Mouse (Mus musculus) hindbrain, embryonic 16.5 days (tissue): ENCODE data around the gene Eif4enif1. TPM values are rescaled to one million over a fixed set of nuclear protein-coding genes. Genes with fewer than 3 reads are reported as not detected.
A peak's percentile ranks its signal among the peaks of the same experiment; 100 is the strongest.
"Not testable (repeated sequence)": the region's sequence is repeated elsewhere in the genome, so short reads cannot be mapped to it uniquely, and the experiment has no call there.

Source experiments
- ATAC-seq: fragments of 200-750 bp; cut with Nextera tagmentation; 2 replicates; pipeline ENCODE4 v1.8.0; 2017; ENCODE audit warnings: moderate TSS enrichment, moderate library complexity
- H3K27ac ChIP-seq: fragments of 300-500 bp; sonication (generic); 2 replicates; pipeline ENCODE4 v1.5.1; 2014; ENCODE audit warnings: low read depth, mild to moderate bottlenecking, control low read depth, low read length, moderate library complexity
- H3K27me3 ChIP-seq: fragments of 300-500 bp; sonication (generic); replicated peaks from 2 replicates; pipeline ENCODE4 v1.6.1; 2014; ENCODE audit warnings: low read length; ENCODE audit not compliant: control insufficient read depth, insufficient read depth
- H3K36me3 ChIP-seq: fragments of 300-500 bp; sonication (generic); 2 replicates; pipeline ENCODE4 v1.6.1; 2014; ENCODE audit warnings: mild to moderate bottlenecking, low read length, moderate library complexity, mixed read lengths; ENCODE audit not compliant: control insufficient read depth, insufficient read depth
- H3K4me1 ChIP-seq: fragments of 300-500 bp; sonication (generic); 2 replicates; pipeline ENCODE4 v1.6.1; 2014; ENCODE audit warnings: low read depth, low read length; ENCODE audit not compliant: control insufficient read depth, insufficient read depth
- H3K4me2 ChIP-seq: fragments of 300-500 bp; sonication (generic); 2 replicates; pipeline ENCODE4 v1.6.1; 2014; ENCODE audit warnings: mild to moderate bottlenecking, low read length, control low read depth, moderate library complexity
- H3K4me3 ChIP-seq: fragments of 300-500 bp; sonication (generic); 2 replicates; pipeline ENCODE4 v1.5.1; 2014; ENCODE audit warnings: mild to moderate bottlenecking, low read length, control low read depth, moderate library complexity
- H3K9ac ChIP-seq: fragments of 300-500 bp; sonication (generic); 2 replicates; pipeline ENCODE4 v1.6.1; 2014; ENCODE audit warnings: low read depth, mild to moderate bottlenecking, control low read depth, low read length, moderate library complexity
- H3K9me3 ChIP-seq: fragments of 300-500 bp; sonication (generic); 2 replicates; pipeline ENCODE4 v1.6.1; 2014; ENCODE audit warnings: mild to moderate bottlenecking, low read length, moderate library complexity; ENCODE audit not compliant: control insufficient read depth
- WGBS: fragments of 180-500 bp; shearing (Covaris S2); extraction: QIAGEN DNeasy Blood & Tissue Kit; methylation state at CpG from one replicate; pipeline ENCODE4 v1.1.7; 2014; 5-methylcytosine and 5-hydroxymethylcytosine counted together
- polyA plus RNA-seq: library from polyadenylated mRNA; unstranded; fragments of >200 nt; fragmentation: Nextera tagmentation; extraction: Ambion mirVana; gene quantifications from 2 replicates; pipeline ENCODE4 v1.2.1, GENCODE M21; 2015

Eif4enif1 gene
- polyA plus RNA-seq, 1 experiment from 2014 or later, result 36.8 TPM

DNA sequence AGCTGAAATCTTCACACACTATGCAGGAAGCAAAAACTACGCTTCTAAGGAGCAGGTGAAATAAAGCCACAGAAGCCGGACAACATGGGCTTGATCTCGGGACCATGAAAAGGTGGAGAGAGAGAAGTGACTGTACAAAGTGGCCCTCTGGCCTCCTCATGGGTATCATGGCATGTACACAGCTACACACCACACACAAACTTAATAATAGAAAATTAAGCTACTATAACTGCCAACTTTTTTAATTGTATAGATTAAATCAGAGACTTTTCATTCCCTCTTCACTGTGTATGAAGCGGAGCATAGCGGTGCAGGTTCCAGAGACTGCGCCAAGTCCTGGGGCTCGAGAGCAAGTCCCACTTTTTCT lies 22.5 kb upstream of the Eif4enif1 start:
- not testable (repeated sequence) for ATAC-seq, H3K27ac ChIP-seq, H3K27me3 ChIP-seq, H3K36me3 ChIP-seq, H3K4me1 ChIP-seq, H3K9me3 ChIP-seq, H3K9ac ChIP-seq, H3K4me3 ChIP-seq, H3K4me2 ChIP-seq
- 91% methylated on average over 7 of the region's 7 CpGs for WGBS

DNA sequence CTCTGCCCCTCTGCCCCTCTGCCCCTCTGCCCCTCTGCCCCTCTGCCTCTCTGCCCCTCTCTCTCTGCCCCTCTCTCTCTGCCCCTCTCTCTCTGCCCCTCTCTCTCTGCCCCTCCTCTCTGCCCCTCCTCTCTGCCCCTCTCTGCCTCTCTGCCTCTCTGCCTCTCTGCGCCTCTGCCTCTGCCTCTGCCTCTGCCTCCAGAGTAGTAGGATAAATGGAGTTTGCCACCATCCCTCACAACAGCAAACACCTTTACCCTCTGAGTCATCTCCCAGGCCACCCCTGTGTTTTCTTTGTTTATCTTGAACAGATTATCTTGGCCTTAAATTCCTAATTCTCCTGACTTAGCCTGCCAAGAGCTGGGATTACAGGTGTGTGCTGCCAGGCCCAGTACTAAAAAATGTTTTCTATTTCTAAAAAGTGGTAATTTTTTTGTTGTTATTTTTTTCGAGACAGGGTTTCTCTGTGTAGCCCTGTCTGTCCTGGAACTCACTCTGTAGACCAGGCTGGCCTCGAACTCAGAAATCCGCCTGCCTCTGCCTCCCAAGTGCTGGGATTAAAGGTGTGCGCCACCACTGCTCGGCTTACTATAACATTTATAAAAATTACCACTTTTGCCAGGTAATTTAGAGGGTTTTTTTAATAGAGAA lies 21.6 kb upstream of the Eif4enif1 start:
- 80% methylated on average over 6 of the region's 6 CpGs for WGBS
- H3K4me3 ChIP-seq, H3K27me3 ChIP-seq, H3K4me1 ChIP-seq, H3K9me3 ChIP-seq, H3K36me3 ChIP-seq, H3K9ac ChIP-seq, H3K27ac ChIP-seq, ATAC-seq, H3K4me2 ChIP-seq: not testable (repeated sequence)

DNA sequence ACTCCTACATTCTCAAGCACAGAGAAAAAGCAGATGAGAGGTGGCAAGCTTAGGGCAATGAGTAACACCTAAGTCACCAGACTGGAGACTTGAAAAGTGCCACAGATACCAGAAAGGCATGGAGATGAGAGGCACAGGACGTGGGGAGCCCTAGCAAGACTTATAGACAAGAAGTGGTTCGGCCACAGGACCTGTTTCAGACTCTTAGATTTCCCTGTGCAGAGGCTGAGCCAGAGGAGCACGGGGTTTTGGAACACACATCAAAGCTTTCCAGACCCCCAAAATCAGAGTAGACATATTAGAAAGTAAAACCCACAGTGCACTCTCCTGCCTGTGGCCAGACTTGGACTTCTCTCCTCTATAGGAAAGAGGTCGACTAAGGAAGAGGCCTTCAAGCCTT lies 20.9 kb upstream of the Eif4enif1 start:
- not testable (repeated sequence) for H3K9ac ChIP-seq, H3K4me1 ChIP-seq
- WGBS, result 61% methylated on average over 4 of the region's 4 CpGs

DNA sequence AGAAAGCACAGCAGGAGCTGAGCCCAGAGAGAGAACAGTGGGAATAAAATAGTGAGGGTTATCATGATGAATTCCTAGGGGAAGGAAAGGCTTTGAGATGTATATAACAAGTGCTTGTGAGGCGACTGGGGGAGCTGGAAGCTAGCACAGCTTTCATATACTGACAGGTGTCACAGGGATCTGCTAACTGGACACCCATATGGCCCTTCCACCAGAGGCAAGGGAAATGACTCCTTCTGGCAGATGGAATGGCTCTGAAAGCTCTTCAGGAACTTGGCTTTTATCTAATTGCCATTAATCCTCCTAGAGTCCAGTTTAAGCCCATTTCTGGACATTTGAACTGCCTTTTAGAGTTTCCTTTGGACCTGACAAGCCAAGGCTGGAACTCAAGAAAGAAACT lies 20.2 kb upstream of the Eif4enif1 start:
- H3K9ac ChIP-seq, H3K4me3 ChIP-seq, H3K4me1 ChIP-seq, ATAC-seq, H3K36me3 ChIP-seq, H3K9me3 ChIP-seq, H3K27me3 ChIP-seq, H3K4me2 ChIP-seq, H3K27ac ChIP-seq: not testable (repeated sequence)
- 22% methylated on average over 1 of the region's 1 CpGs for WGBS

More for the DNA sequence above, 20.9 kb upstream of the Eif4enif1 start:
- H3K4me2 ChIP-seq, H3K27ac ChIP-seq, ATAC-seq, H3K36me3 ChIP-seq, H3K4me3 ChIP-seq, H3K9me3 ChIP-seq, H3K27me3 ChIP-seq: not testable (repeated sequence)

DNA sequence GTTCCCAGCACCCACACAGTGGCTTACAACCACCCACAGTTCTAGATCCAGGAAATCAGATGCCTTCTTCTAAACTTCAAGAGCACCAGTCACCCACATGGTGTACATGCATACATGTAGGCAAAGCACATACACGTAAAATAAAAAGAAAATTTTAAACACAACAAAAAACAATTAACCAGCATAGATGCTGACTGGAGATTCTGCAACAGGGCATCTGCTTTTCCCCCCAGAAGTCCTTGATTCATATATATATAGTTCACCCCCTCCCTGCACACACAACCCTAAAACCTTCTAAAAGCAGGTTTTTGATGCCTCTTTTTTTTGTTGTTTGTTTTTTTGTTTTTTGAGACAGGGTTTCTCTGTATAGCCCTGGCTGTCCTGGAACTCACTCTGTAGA lies 19.5 kb upstream of the Eif4enif1 start:
- ATAC-seq, H3K4me3 ChIP-seq, H3K9me3 ChIP-seq, H3K4me1 ChIP-seq, H3K36me3 ChIP-seq, H3K9ac ChIP-seq, H3K27me3 ChIP-seq, H3K4me2 ChIP-seq, H3K27ac ChIP-seq: not testable (repeated sequence)
- 92% methylated on average over 1 of the region's 1 CpGs for WGBS

DNA sequence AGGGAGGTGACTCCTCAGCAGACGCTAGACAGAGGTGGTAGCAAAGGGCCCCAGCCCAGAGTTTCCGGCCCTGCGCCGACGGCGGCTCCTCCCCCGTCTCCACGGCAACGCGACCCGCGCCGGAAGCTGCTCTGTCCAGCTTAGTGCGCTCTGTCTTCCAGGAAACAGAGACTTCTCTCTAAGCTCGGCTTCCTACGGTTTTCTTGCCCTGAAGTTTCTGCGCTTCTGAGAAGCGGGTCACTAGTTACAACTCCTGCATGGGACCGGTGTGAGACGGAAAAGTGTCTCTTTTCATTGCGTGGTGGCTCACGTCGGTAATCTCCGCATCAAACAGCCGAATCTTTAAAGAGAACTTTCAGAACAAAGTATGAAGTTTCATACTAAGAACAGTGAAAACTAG lies 8.8 kb upstream of the Eif4enif1 start, which contains the start of gene Sfi1:
Sfi1 (minus strand) TSS at position 101 of the 400 bp plus-strand sequence.
- ATAC-seq, result no peak
- 86% methylated on average over 25 of the region's 25 CpGs for WGBS

DNA sequence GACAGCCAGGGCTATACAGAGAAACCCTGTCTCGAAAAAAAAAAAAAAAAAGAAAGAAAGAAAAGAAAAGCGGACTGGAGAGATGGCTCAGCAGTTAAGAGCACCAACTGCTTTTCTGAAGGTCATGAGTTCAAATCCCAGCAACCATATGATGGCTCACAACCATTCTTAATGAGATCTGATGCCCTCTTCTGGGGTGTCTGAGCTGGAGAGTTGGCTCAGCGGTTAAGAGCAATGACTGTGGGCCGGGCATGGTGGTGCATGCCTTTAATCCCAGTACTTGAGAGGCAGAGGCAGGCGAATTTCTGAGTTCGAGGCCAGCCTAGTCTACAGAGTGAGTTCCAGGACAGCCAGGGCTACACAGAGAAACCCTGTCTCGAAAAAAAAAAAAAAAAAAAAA lies 1.6 kb upstream of the Eif4enif1 start:
- ATAC-seq, H3K9me3 ChIP-seq, H3K9ac ChIP-seq, H3K27ac ChIP-seq, H3K36me3 ChIP-seq, H3K27me3 ChIP-seq, H3K4me3 ChIP-seq, H3K4me2 ChIP-seq, H3K4me1 ChIP-seq: not testable (repeated sequence)
- WGBS, result 87% methylated on average over 7 of the region's 7 CpGs

More for the DNA sequence above, 8.8 kb upstream of the Eif4enif1 start, which contains the start of gene Sfi1:
- Histone ChIP-seq H3K9me3 (no peaks in the 10 kb centered on the region), H3K4me3 (no peak within 1 kb of the TSS), H3K27me3 (no peaks in the 10 kb centered on the region), H3K4me2 (no peak within 1 kb of the TSS), H3K36me3 (no peaks in the 10 kb centered on the region), H3K9ac (no peak within 1 kb of the TSS), H3K27ac (no peak within 1 kb of the TSS), H3K4me1 (no peaks in the 10 kb centered on the region)

DNA sequence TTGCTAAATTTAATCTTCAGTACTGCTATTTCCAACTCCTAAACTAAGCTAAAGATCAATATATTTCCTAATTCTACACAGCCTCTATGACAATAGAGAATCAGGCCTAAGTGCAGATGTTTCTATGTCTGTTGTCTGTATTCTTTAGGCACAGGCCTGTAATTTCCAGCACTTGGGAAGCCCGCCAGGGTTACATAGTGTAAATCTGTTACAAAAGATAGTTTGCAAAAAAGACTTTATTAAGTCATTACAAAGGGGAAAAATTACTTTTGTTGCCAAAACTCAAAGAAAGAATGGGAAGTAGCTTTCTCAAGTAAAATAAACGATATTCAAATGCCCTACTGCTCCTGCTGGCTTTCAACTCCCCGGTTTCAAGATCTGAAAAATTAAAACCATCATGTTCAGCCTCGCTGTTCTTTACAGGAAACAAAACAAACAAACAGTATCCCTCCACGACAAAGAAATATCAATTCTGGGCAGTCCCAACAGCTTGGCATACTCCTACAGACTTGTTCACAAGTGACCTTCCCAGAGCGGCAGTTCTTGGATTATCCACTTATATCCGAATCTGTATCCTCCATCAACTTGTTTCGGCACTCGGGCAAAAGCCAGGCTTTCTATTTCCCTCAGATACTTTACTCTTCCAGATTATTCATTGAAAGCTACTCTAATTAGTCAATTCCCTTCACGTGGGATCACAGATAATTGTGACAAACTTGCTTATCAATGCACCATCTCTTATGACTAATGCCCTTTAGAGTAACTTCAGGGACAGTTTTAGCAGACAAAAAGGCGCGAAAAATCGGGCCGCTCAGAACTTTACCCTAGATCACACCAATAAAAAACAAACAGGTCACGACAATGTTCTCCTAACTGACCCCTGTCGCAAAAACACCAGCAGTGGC lies 614 bp upstream of the Eif4enif1 start:
- Histone ChIP-seq H3K36me3 (peaks cover under 1% of the 10 kb centered on the region; the same call in 1 of the 2 replicates), H3K9ac (no peak overlapping the region; the same call in 1 of the 2 replicates), H3K4me2 (peak overlapping the region; percentile 30), H3K27me3 (no peaks in the 10 kb centered on the region), H3K27ac (no peak overlapping the region), H3K9me3 (no peaks in the 10 kb centered on the region), H3K4me1 (0 out of 2 replicates have a peak, but pooled peaks cover 4% of the 10 kb centered on the region), H3K4me3 (peak overlapping the region; percentile 40)
- ATAC-seq, result no peak
- 7% methylated on average over 16 of the region's 16 CpGs for WGBS

DNA sequence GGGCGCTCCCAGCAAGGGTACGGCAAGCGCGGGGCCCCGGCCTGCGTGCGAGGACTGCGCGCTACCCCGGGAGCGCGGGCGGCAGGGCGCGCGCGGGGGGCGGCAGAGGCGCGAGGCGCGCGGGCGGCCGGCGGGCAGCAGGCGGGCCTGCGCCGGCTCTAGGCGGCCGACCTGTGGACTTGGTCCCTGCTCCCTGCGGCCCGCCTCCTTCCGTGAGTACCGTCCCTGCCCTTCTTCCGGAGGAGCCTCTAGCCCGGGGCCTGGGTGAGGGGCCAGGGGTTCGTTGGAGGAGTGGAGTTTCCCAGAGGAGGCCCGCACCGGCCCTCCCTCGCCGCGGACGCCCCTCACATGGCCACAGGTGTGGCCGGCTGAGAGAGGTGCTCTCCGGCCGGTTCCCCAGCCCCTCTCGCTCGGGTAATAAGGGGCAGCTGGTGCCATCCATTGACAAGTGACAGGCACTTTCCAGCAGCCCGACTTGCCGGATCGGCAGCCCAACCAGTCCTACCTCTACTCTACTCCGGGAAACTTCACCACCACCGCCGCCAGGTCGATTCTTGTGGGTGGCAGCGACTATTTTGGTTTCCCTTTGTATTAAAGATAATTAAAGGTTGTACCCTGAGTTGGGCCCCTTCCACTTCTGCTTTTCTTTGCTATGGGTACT lies 719 bp downstream of the Eif4enif1 start:
- Histone ChIP-seq H3K9ac (peak overlapping the region; percentile 49), H3K4me3 (peak overlapping the region; percentile 40), H3K27ac (peak overlapping the region; percentile 36; the same call in 1 of the 2 replicates), H3K9me3 (no peaks in the 10 kb centered on the region), H3K4me2 (peak overlapping the region; percentile 41), H3K4me1 (0 out of 2 replicates have a peak, but pooled peaks cover 4% of the 10 kb centered on the region), H3K36me3 (peaks cover 7% of the 10 kb centered on the region; the same call in 1 of the 2 replicates), H3K27me3 (no peaks in the 10 kb centered on the region)
- 1% methylated on average over 33 of the region's 57 CpGs for WGBS
- ATAC-seq, result peak; percentile 53
